Mouse (Mus musculus): ENCODE measurements around the gene Slc22a4.
"Not testable (repeated sequence)": the region's sequence is repeated elsewhere in the genome, so short reads cannot be mapped to it uniquely, and the experiment has no call there.

Gene Slc22a4

DNA sequence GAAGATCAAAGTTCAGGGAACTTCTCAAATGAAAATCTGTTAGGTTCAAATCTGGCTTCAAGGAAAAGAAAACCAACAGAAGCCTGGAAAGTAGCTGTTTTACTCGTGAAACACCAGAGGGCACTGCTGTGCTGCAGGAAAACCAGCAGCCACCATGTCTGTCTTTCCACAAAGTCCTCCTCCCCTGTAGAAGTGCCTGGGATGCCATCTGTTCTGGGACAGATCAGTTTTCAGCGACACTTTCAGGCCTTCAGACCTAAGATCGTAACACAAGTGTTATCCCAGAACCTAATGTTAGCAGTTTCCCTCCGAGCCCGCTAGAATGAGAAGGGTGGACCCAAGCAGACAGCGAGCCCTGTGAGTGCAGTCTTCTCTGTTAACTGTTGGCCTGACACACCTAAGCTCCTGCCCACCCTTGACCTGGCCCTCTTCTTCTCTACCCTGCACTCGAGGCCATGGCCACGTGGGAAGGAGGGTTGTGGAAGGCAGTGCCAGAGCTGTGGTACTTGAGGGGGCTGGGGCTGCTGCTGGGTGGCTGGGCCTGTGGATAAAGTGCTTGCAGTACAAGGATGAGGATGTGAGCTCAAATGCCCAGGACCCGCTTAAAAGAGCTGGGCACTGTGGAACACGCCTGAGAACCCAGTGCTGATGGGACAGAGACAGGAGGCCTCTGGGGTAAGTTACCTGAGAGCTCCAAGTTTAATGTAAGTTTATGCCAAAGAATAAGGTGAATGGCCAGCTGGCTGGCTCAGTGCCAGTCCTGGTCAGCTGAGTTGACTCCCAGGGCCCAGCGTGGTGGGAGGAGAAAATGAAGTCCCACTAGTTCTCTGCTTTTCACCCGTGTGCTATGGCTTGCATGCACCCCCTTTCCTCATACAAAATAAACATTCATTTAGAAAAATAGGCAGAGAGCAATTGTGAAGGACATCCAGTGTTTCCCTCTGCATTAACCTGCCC is 24.9 kb downstream of the Slc22a4 start:
- peak; percentile 62 to 75 for DNase-seq

DNA sequence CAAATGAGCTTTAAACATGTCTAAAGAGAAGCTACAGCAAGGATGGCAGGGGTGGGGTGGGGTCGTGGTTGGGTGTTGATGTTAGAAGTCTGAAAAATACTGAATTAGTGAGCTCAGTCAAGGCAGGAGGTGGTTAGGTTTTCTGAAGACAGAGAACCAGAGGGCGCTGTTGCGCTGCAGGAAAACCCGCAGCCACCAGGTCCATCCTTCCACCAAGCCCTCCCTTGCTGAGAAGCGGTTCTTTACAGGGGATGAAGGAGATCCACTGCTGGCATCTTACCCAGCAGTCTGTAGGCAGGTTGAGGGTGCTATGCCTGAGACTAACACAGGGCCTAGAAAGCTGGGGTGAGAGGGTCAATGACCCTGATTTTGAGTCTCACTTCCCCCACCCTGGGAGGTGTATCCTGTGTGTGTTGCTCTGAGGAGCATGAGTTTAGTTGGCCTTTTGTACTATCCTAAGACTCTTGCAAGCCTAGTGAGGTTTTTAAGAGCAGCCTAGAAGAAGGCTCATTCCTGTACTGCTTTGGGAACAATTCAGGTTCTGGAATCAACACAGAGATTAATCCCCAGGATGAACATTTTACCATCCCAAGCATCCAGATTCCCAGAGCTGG is 25.6 kb downstream of the Slc22a4 start:
- DNase-seq: peak; percentile 76 to 85

DNA sequence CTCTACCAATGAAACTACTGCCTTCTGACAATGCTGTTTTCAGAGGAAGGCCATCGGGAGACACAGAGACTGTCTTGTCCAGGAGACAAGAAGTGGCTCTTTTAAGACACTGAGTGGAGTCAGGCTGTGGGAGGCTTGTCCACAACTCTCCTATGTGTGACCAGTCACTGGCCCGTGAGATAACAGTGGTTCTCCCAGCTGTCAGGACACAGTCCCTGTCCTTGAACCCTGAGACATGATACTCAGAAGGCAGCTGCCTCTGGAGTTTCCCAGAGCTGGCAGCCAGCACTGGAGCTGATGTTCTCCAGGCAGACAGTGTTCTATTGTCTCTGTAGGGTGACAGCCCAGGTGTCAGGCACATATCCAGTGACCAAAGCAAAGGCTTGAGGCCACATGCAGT is 30.2 kb downstream of the Slc22a4 start:
- DNase-seq: no peak

DNA sequence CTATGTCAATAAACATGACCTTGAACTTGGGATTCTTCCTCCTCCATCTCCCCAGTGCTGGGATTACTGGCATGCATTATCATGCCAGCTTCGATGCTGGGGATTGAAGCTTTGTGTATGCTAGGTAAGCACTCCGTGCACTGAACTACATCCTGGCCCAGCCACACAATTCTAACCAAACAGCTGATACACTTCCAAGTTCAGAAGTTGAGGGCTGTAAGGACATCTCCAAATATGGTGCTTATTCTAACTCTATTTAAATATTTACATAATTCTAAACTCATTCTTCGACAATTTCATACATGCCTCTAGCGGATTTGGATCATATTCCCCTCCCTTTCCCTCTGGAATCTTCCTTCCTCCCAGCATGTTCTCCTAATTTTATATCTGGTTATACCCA is 35.6 kb downstream of the Slc22a4 start:
- DNase-seq: no peak

DNA sequence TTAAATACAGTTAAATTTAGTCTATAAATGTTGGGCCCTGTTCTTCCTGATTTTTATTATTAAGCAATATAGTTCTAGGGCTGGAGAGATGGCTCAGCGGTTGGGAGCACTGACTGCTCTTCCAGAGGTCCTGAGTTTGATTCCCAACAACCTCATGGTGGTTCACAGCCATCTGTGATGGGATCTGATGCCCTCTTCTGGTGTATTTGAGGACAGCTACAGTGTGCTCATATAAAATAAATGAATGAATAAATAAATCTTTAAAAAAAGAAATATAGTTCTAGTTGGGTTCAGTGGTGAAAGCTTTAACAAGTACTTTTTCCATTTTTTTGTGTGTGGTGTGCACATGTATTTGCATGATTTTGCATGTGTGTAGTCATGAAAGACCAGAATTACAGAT is 38.7 kb downstream of the Slc22a4 start:
- no peak for DNase-seq

DNA sequence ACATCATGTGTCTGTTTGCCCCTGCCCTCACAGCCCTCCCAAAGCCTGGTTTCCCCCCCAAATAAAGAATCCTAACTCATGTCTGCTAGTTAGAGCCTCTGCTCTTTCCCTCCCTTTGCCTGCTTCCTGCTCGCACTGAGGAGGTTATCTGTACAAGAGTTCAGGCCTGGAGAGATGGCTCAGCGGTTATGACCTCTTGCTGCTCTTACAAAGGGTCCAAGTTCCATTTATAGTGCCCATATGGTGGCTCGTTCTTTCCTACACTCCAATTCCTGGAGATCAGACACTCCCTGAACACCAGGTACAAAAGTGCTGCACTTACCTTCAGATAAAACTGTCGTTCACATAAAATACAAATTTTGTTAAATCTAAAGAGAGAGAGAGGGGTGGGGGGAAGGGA is 39.8 kb downstream of the Slc22a4 start:
- DNase-seq: no peak

DNA sequence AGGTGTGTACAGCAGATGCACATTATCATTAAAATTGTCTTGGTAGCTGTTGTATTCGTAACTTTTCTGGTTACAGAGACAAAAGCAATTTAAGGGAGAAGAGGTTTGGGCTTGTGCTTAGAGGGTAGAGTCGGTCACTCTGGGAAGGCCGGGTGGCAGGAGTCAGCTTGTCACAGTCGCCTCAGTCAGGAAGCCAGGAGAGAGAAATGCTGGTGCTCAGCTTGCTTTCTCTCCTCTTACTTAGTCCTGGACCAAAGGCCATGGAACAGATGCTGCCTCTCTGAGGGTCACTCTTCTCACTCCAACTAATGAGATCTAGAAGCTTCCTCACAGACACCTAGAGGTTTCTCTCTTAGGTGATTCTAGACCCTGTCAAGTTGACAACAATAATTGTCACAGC is 46.5 kb downstream of the Slc22a4 start:
- DNase-seq: no peak

DNA sequence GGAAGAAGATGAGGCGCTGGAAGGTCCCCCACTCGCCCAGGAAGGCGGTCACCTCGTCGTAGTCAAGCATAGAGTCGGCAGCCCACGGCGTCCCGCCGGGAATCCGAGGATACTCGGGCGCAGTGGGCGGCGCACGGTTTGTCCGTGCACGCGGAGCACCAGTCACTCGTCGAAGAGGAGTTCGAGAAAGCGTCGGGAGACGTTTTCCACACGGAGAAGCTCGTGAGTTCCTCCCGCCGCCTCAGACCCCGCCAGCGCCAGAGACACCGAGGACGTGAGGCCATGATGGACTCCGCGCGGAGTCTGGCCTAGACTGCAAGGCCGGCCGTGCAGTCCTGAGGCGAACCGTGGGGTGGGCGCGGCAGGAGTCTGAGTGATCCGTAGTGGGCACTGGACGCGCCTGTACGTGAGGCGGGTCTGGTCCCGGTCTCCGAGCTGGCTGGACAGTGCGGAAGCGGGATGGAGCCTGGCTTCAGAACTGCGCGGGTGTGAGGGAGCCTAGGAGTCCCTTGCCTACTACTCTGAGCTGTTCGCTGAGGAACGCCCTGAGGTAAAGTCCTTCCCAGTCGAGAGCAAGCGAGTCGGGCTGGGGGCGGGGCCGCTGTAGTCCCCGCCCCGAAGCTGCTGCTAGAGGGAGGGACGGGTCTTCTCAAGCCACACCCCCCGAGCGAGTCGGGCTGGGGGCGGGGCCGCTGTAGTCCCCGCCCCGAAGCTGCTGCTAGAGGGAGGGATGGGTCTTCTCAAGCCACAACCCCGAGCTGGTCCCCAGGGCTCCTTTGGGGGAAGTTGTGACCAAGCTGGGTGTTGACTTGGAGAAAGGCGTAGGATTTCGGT is 47.9 kb downstream of the Slc22a4 start, which contains the start of gene Slc22a21:
Gene Slc22a21, minus strand, starts transcription at position 545 of the 834 bp plus-strand sequence.
- DNase-seq: peak; percentile 87 to 92

DNA sequence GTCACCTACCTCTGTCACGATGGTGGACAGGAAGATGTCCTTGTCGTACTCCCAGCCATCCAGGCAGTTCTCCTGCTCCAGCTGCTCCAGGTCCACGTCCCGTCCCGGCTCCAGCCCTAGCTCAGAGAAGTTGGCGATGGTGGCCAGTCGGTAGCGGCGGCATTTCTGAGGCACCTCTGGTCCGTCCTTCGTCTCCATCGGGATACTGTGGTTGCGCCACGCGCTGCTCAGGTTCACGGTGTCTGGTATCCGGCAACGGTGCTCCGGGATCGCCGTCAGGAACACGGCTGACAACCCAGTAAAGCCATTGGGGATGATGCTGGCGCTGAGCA is 48.5 kb downstream of the Slc22a4 start:
- not testable (repeated sequence) for DNase-seq

DNA sequence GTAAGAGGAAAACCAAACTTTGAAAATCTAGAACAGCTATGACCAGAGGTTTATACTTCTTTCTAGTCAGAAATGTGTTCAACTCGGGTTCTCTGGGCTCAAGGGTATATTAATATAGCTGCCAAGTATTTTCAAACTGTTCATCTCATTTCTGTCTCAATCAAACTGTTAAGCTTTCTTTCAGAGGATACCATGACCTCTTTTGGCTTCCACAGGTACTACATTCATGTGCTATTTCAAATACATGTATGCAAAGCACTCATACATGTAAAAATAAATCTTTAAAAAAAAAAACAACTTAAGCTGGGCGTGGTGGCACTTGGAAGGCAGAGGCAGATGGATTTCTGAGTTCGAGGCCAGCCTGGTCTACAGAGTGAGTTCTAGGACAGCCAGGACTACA is 50.2 kb downstream of the Slc22a4 start:
- no peak for DNase-seq

DNA sequence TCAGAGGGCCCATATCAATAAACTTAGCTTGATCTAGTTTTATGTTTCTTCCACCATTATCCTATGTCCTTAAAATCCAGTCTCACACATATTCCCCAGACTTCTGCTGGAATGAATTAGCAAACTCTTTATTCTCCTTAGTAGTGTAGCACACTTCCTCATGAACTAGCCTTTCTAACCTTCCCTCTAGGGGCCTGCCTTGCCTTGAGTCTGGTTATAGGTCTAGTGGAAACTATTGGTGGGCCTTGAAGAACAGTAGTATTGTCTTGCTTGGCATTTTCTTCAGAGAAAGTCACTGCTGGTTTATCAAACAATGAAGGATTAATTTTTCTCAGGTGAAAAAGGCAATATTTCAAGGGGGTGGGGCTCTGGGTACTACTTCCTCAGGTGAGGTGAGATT is 52.3 kb downstream of the Slc22a4 start:
- DNase-seq: no peak

DNA sequence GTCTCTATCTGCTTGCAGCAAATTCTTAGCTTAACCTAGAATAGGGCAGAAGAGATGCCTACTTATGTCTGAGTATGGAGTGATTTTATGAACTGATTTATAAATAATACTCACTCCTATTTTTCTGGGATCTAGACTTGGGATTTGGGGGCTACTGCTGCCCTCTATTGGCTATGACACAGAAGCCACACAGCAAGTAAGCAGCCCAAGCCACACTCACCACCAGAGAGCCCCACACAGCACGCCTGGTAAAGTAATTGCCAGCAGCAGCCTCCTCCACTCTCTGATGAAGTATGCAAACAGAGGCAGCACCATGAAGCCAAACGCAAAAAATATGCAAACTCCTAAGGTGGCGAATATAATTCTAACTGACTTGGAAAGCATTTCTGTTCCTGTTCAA is 68.9 kb downstream of the Slc22a4 start:
- peak; percentile 21 to 48 for DNase-seq

DNA sequence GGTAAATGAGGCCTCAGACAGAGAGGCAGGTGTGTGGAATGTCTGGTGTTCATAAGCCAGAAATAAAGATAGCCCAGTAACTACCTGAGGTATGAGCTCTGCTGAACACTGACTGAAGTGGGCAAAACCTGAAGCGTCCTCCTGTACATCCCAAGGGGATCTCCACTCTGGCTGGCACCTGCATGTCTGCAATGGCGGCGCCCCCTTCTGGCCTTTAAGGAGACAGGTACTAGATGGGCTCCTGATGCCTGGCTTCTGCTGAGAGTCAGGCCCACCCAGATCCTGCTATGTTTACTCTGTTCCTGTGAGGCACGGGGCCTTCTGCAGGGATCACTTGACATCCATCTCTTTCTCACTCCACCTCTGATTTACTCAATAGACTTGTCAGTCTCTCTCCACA is 69.7 kb downstream of the Slc22a4 start:
- peak; percentile 35 to 42 for DNase-seq

DNA sequence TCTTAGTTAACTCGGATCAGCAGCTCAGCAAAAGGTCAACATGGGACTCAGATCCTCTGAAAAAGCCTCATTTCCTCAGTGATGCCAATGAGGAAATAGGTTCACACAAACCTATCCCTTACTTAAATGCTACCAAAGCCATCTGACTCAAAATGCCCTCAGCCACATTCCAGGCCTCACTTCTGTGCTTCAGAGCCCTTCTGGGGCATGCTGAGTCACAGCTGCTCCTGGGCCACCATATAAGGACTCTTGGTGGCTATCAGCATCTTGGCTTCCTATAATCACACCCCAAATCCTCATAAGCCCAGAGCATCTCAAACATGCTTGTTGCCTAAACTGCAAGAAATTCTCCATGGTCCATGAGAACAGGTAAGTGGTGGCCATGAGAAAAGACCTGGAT is 71.3 kb downstream of the Slc22a4 start:
- no peak for DNase-seq

DNA sequence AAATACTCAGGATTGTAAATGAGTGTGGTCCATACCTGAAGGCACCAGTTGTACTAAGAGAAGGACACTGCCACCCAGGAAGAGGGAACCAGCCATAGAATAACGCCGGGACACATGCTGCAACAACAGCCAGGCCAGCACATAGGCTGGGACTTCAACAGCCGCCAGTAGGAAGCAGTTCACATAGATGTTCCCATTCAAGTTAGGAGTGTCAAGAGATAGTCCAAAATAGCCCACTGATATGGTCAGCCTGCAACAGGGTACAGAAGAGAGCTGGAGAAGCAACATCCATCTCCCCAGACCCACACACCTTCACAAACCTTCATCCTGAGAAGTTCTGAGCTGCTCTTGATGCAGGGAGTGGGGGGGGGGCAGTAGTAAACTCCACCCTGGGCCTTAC is 73.2 kb downstream of the Slc22a4 start:
- DNase-seq: no peak

DNA sequence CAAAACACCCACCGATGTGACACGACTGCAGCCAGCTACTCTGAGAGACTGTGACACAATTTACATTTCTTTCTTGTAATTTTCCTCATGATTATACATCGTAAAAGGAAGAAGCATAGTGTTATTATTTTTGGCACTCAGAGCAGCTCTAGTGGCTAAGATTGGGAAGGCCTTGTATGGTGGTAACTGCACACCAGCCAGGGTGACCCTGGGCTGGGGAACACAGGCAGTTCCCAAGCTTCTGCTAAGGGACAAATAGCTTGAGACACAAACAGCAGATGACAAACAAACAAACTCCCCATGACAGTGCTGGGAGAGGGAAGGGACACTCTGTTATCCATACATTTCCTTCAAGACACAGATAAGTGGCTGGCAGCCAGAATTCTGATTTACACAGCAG is 77.8 kb downstream of the Slc22a4 start:
- DNase-seq: peak; percentile 11 to 18
